Mouse (Mus musculus) adrenal gland, adult 8-10 months (tissue): ENCODE results near the gene B3gnt8. TPM values are rescaled to one million over a fixed set of nuclear protein-coding genes. Genes with fewer than 3 reads are reported as not detected.
A peak's percentile ranks its signal among the peaks of the same experiment; 100 is the strongest.
"Not testable (repeated sequence)": the region's sequence is repeated elsewhere in the genome, so short reads cannot be mapped to it uniquely, and the experiment has no call there.

Experiments
- DNase-seq: peaks from one replicate; pipeline ENCODE4 v3.0.0; 2022
- total RNA-seq, 4 experiments: library from RNA; stranded (reverse); gene quantifications; 2 replicates each; pipeline ENCODE4 v1.2.4; 2022

Gene B3gnt8
- 1 to 10 TPM; 3.8 to 7.0 (median 4.5) TPM for total RNA-seq

DNA sequence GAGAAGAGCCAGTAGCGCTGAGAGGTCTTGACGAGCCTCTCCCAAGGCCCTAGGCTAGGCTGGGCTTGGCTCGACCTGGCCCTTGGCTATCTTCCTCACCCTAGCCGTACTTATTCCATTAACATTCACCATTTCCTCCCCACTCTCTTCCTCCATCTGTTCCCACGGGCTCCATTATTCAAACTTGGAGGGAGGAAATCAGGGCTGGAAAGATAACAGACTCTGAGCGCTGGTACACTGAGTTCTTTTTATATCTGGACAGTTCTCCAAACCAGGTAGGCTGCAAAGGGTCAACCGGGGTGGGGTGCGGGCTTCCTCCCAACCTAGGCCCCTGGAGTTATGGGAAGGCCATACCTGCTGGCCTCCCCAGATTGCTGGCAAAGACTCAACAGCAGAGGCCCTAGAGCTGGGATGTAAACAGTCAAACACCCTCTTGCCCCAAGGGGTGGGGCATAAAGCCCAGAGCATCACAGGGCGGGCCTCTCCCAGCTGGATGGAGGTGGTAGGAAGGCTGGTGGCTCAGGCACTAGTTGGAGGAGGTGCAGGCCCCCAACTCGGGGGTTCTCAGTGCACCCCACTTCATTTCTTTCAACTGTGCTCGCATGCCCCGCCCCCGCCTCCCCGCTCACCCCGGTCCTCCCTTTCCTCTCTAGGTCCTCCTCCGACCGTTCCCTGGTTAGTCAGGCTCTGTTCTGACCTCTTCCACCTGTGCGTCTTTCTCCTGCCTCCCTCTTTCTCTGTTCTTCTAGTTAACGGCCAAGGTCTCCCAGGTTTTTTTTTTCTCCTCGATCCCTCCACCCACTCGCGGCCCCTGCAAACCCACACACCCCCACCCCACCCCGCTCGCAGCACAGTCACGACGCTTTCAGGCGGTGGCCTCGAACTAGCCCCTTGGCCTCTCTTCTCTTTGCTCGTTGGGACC, at the start of gene B3gnt8:
Gene B3gnt8 (plus strand): TSS at position 146 of the 922 bp plus-strand sequence.
- DNase-seq = no peak

DNA sequence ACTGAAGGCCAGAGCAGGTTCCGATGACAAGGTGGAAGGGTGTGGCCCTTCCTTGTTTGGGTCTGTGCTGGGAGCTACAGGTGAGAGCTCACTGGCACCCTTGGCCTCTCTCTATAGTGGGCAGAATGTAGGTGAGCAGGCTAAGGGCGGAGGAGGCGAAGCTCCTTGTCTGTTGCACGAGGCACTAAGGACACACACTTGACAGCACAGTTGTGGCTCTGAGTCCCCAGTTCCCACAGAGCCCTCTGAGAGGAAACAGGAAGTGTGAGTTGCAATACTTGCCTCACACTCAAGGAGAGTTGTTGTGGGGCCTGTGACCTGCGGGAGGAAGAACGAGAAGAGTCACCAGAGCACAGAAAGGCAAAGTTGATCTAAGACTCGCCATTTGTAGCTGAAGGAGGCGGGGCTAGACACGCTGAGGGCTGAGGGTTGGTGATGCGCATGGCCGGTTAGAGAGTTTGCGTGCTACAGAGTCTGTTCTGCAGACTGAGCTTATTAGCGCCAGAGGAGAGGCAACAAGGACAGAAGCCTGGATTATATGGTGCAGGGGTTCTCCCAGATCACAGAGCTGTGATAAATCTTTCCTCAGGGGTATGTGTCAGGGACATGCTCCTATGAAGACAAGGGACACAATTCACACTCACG, 49.5 kb upstream of the B3gnt8 start:
- DNase-seq = not testable (repeated sequence)

DNA sequence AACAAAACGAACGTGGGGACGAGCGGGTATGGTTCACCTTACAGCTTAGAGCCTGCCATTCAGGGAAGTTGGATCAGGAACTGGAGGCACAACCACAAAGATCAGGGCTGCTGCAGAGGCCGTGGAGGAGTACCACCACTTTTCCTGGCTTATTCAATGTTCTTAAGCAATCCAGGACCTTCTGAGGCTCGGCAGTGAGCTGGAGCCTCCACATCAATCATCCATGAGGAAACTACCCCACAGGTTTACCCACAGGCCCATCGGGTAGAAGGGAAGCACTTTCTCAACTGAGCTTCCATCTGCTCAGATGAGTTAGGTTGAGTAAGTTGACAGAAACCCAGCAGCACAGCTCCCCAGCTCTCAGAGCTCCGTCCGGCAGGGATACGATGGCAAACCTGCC, 47.0 kb upstream of the B3gnt8 start:
- DNase-seq = no peak

DNA sequence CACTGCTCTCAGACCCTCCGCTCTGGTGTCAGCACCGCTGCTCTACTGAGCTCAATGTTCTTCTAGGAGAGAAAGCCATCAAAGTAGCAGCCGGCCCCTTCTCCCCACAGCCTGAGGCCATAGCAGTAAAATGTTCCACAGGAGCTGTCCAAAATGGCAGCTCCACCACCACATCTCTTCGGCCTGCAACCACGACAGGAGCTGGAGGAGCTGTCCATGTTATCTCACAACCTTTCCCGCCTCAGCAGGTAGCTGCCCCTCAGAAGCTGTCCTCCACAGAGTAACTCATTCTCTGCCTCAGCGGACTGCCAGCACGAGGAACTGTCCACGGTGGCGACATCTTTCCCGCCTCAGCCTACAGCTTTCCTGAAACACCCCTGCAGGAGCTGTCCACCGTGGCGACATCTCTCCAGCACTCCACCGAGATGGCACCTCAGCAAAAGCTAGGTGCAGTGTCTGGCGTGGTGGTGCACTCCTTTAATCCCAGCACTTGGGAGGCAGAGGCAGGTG, 44.1 kb upstream of the B3gnt8 start:
- no peak for DNase-seq

DNA sequence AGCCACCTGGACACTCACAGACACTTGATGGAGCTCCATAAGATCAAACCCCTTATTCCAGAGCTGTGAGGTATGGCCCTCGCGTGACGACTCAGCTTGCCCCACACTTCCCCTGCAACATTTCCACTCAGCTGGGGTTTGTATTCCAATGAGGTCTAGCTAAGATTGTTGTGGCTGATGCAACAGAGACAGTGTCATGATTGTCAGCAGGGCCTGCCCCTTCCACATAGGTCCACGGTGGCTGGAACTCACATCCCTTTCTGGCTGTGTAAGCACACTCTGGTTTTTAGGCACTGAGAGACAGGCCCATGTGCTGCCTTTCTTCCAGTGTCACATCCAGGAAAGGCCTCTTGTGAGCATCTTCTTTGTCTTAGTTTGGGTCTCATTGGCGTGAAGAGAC, 41.8 kb upstream of the B3gnt8 start:
- no peak for DNase-seq

DNA sequence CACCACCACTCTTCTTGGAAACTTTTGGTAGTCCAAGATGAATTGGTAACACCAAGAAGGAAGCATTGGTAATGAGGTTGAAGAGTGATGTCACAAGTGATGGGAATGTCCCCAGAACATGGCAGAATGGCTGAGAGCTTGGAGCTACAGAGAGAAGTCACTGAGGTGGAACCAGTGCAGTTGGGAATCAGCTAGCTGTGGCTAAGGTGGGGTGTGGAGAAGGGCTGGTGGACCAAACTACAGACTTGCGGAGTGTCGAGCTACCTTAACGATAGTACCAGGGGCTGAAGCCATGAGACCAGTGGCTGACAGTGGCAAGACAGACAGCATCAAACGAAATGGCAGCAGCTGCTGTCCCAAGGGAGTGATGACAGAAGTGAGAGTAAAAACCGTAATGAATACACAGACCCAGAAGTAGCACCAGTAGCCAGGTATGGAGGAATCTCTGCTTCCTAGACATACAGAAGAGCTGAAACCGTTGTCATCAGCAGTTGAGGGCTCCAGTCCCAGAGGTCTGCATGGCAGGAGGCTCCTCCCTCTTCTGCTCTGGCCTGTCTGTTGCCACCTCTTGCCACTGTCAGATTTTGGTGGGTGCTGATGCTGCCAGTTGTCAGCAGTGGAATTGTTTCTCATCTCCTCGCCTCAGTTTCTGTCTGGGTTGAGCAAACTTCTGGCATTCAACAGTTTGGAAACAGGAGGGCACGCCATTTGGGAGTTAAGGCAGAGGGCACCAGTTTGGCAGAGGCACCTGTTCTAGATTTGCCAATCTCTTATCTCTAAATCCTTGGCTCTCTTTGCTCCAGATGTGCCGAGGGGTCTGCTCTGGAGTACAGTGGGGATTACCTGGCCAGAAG, 40.9 kb upstream of the B3gnt8 start:
- DNase-seq = no peak

DNA sequence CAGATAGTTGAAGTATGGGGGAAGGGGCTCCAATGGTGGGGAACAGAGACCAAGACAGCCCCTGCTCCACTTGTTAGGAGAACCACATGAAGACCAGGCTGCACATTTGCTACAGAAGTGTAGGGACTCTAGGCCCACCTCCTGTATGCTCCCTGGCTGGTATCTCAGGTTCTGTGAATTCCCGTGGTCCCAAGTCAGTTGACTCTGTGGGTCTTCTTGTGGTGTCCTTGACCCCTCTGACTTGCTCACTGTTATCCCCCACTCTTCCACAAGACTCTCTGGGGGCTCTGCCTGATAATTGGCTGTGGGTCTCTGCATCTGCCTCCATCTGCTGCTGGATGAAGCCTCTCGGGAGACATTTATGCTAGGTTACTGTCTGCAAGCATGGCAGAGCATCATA, 35.2 kb upstream of the B3gnt8 start:
- no peak for DNase-seq

DNA sequence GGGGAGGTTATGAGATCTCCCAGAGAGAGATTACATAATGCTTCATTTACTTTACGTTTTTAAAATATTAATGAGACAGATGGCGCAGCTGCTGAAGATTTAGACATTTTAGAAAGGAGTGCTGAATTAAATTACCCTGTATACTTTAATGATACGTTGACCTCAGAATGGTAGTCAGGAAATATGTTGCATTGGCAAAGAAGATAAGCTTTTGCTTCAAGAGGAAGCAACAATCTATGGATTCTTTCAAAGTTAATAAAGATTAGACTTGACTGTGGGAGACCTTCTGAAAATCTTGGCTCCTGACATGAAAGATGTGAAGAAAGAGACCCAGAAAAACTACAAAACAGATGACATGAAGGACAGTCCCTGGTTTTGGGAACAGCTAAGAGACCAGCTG, 32.6 kb upstream of the B3gnt8 start:
- no peak for DNase-seq

DNA sequence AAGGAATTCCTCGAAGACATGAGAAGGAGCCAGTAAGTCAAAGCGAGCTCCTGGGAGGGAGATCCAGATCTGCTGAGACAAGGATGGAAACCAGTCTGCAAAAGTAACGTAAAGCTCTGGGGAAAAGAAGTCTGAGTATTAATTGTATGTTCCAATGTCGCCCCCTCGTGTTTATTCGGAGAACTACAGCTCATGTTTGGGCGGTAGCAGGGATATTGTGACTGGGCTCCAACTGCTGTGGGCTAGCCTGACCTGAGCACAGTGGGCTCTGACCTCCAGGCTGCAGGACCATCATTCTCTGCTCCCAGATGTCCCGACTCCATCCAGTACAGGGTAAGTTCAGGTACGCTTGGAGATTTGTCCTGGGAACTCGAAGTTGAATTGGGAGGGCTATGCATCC, 26.8 kb upstream of the B3gnt8 start:
- no peak for DNase-seq

DNA sequence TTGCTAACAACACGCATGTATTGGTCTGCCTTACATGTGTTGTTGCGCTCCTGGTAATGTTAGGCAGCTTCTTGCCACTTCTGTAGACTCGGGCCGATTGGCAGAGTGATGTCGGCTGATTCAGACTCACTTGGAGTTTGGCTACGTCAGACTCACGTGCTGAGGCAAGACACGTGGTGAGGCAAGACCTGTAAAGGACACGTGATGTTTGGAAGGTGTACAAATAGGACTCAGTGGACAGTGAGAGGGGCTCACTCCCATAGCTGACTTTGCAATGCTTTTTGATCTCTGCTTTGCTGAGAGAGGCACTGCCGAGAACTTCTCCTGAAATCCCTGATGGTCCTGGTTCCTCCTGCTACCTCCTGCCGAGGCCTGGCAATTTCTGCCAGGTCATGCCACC, 25.8 kb upstream of the B3gnt8 start:
- no peak for DNase-seq

DNA sequence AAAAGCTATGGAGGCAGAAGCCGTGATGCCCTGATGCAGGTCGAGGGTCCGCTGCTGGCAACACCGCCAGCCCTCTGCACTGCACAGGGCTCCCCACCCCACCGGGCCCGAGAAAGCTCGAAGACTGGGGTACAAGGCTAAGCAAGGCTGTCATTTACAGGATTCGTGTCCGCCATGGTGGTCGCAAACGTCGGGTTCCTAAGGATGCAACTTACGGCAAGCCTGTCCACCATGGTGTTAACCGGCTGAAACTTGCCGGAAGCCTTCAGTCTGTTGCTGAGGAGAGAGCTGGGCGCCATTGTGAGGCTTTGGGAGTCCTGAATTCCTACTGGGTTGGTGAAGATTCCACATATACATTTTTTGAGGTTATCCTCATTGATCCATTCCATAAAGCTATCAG, 25.1 kb upstream of the B3gnt8 start:
- no peak for DNase-seq

DNA sequence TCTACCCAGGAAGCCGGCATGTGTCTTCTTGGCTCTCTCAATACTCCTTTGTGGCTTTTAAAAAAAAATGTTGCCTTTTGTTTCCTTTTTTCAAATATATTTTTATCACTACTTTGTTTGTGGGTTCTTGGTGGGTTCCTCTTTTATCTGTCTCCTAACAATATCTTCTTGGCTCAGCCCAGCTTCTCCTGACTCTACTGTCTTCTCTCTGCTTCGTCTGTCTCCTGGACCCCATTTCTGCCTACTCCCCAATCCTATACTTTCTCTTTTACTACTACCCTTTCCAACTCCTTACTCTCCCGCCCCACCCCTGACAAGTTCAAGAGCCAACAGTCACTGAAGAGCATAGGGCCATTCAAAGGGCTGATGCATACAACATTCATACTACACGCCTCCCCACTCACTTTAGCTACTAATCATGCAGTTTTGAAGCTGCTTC, 19.8 kb upstream of the B3gnt8 start:
- no peak for DNase-seq

DNA sequence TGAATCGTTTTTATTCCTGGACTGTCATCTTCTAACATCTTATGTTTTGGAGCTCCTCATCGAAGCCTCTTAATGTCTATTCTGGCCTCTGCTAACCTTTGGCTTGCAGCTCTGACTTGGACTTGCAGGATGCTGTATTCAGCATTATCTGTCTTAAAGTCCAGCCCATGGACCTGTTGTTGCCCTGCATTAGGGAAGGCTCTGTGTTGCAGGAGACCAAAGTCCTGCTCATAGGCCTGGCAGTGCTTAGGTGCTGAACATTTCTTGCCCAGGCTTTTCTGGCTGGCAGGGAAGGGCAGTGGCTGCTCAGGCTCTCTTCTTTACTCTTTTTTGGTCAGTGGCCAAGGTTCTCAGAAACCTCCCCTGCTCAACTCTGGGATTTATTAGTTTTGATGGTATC, 19.3 kb upstream of the B3gnt8 start:
- no peak for DNase-seq

DNA sequence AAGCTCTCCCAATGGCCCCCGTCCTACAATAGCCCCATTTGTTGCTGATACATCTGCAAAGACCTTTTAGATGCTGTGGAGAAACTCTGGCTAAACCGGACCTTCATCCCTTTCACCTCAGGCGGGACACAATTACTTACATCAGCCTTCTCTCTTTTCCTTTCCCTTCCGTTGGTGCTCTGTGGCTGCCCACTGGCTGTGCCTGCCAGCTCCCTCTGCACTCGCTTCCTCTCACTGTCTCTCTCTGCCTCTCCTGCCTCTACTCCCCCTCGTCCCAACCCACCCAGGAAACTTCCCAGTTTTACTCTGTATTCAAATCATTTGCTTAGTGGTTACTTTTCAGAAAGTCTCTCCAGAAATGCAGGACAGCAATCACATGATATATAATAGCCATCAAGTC, 16.4 kb upstream of the B3gnt8 start:
- no peak for DNase-seq

DNA sequence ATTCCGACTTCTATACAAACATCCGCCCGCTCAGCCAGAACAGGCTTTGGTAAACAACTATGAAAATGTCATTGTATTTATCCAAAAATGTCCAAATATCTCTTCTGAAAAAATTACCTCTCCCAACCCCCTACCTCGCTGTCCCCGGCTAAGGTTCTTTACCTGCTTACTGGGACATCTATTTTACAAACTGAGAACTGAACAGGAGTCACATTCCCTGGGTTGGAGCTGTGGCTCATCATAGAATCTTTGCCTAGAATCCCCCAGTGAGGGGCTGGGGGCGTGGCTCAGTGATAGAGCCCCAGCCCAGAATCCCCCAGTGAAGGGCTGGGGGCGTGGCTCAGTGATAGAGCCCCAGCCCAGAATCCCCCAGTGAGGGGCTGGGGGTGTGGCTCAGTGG, 15.0 kb upstream of the B3gnt8 start:
- no peak for DNase-seq

DNA sequence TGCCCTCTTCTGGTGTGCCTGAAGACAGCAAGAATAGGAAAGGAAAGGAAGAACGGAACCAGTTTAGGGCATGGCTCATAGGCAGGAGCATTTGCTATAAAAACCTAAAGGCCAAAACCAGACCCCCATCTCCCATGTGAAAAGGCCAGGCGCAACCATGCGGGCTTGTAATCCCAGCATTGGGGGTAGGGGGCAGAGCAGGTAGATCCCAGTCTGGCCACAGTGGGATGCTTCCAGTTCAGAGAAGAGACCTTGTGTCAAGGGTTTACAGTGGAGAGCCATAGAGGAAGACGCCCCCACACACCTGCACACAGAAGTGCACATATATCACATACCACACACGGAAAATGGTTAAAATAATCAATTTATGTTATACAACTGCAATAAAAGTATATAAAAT, 12.4 kb upstream of the B3gnt8 start:
- no peak for DNase-seq

DNA sequence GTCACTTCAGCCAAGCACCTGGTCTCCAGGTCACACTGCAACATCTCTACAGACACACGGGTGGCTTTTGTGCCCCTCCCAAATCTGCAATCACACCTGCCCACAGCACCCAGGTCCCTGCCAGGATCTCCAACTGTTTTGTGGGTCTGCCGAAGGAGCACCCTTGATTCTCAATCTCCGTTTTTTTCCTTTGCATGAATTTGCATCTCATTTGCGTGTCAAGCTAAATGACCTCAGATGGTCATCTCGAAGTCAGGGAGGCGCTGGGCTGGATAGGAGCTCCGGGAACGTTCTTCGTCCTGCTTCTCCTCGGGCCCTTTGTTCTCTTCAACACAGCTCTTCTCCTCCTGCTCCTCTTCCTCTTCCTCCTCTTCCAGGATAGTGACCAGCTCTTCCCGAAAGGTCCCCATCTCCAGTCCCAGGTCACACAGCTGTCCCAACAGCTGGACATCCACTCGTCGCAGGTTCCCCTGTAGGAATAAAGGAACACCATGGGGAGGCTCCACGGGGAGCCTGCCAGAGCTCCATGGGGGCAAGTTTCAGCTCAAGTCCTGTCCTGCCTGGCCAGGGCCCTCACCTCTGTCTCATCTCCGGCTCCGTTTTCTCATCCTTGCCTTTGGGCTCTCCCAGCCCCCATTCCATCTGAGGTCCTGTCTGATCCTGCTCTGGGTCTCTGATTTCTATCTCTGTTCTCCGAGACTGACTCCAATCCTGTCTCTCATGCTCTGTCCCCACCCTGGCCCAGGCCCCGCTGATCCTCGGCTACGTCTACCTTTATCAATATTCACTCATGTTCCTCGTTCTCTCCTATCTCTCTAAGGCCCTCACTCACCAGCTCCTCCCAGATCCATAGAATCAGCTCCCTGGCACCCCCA, 11.4 kb upstream of the B3gnt8 start:
- DNase-seq = no peak

DNA sequence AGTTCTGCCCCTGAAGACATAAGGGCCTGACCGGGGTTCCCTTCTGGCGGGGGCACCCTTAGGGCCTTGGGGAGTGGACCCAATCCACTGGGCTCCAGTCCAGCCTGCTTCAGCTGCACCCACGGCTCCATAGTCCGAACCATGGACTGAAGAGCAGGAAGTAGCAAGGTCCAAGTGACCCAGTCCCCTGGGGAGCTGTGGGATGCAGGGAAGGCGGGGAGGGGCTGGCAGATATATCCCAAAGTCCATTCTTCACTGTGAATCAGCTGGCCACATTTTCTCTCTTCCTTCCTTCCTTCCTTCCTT, 10.8 kb upstream of the B3gnt8 start, which contains the start of gene Erich4:
Gene Erich4 (minus strand): TSS at position 187 of the 306 bp plus-strand sequence.
- DNase-seq = no peak

DNA sequence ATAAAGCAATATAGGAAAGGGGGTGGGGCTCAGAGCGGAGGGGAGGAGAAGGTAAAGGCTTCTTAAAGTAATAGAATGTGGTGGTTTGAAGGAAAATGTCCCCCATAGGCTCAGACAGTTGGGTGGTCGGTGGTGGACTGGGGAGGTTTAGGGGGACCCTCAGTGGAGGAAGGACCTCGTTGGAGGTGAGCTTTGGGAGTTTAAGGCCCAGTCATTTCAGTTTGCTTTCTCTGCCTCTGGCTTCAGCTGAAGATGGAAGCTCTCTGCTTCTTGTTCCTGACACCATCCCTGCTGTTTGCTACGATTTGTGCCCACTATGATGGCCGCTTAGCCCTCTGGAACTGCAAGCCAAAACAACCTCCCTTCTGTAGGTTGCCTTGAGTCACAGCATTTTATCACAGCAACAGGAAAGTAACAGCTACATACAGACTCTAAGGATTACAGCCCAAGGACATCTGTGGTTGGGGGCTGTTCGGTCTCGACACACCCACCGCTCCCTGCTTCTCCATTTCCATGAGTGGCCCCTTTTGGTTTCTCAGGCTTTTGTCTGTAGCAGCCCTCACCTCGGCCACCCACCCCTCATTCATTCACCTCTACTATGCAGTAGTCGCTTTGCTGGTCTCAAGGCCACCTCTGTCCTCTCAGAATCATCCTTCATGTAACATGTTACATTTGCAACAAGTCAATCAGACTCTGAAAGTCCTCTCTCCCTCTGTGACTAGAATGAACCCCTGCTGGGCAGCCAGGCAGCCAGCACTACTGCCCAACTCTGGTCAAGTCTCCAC, 8.9 kb upstream of the B3gnt8 start:
- no peak for DNase-seq

DNA sequence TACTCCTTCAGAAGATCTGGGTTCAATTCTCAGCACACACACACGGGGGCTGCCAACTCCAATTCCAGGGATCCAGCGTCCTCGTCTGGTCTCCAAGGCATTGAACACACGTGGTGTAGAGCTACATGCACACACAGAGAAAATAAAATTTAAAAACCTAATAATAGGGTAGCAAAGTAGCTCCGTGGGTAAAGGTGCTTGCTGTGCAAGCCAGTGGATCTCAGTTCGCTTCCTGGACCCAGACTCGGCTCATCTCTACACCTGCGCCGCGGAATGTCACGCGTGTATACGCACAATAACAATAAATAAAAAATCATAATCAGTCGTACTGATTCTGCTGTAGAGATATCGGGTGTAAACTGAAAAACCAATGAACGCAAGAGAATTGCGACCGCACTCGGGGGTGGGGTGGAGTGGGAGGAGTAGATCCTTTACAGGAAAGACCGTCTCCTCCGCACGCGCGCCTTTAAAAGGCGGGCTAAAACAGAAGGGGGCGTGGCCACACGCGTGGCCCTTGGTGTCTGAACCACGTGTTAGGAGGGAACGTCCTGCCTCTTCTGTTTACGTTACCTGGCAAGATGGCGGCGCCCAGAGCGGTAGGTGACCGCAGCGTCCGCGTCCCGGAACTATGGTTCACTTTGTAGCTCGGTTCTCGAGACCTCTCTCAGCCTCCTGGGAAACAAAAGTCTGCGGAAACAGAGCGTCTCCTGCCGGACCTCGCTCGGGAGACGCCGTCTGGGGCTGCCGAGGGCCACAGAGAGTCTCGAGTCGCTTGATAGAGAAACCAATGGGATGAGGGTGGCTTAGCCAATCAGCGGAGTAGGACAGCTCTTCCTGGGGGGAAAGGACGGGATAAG, 7.4 kb upstream of the B3gnt8 start, which contains the start of gene Dmac2:
Gene Dmac2 (plus strand): TSS at position 550 of the 857 bp plus-strand sequence.
- DNase-seq = peak; percentile 93
